Mouse (Mus musculus) right cerebral cortex, postnatal 25 days (tissue): ENCODE measurements around the gene Gpr1.
"Not testable (repeated sequence)": the region's sequence is repeated elsewhere in the genome, so short reads cannot be mapped to it uniquely, and the experiment has no call there.

Experiments used
- DNase-seq: peaks from one replicate; pipeline ENCODE4 v3.0.0; 2022

The Gpr1 gene

GRCm38 (mm10) chr1:63214631-63215030, 288 bp upstream of the Gpr1 start:
- DNase-seq = no peak

DNA sequence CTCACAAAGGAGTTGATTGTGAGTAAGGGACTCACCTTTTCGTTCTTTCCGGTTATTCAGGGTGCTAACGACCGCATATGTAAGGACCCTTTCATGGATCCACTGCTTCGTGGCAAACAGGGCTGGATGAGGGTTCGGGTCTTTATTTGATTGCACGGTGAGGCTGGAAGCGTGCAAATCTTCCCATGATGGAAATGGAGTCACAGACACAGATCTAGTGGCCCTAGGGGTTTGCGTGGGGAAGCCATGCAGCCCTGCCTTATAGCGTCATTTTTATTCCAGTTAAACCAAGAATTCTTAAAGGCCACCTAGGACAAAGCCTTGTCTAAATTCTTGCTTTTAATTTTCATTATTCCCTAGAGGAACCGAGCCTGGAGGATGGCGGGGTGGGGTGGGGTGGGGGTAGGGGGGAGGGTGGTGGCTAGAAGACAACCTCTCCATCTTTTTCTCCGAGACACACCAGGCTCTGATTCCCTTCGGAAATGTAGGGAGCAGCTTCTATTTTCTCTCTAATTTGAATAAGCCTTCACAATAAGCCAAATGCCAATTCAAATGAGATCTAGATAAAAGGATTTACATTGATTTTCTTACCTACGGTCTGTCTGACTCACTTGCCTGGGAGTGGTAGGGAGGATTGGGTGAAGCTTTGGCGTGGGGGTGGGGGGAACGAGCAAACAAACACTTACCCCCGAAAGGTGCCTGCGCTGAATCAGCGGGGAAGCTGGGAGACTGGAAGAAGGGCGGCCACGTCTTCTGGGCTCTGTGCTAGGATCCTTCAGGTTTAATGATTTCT, 669 bp downstream of the Gpr1 start:
- DNase-seq = peak; percentile 13

DNA sequence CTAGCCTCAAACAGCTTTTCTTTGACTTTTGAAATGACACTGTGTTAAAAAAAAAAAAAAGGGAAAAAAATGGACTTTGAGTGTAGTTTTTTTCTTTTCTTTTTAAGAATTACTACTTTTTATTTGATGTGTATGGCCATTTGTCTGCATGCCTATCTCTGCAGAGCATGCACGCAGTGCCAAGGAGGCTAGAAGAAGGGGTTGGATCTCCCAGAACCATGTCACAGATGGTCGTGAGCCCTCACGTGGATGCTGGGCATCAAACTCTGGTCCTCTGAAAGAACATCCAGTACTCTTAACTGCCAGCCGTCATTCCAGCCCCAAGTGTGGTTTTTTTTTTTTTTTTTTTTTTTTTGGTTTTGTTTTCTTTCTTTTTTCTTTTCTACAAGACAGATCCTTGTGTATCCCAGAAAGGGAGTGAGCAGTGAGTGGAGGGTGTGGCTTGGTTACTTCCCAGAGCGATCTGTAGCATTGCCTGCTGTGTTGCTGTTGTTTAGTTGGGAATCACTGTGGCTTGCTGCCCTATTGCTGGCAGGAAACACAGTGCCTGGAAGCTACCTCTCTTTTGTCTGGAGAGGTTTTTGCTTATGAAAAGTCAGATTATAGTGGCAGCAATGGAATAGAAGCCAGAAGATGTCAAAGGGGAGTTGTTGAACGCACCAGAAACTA, 4.3 kb downstream of the Gpr1 start:
- DNase-seq = no peak

DNA sequence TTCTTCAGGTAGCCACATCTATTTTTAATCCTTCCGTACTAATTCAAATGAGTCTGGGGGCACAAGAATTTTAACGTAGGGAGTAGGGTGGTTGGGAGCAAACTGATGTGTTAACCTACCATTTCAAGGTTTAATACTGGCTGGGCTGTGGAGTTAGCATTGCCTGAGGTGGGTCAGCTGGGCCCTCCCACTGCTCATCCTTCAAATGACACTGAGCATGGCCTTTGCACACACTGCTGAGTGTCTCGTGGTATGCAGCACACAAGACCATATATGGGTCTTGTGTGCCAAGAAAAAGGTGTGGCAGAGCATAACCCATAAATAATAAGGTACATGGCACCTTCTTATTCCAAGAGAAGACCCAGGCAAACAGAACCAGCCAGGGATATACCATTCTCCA, 6.7 kb downstream of the Gpr1 start:
- DNase-seq = no peak

DNA sequence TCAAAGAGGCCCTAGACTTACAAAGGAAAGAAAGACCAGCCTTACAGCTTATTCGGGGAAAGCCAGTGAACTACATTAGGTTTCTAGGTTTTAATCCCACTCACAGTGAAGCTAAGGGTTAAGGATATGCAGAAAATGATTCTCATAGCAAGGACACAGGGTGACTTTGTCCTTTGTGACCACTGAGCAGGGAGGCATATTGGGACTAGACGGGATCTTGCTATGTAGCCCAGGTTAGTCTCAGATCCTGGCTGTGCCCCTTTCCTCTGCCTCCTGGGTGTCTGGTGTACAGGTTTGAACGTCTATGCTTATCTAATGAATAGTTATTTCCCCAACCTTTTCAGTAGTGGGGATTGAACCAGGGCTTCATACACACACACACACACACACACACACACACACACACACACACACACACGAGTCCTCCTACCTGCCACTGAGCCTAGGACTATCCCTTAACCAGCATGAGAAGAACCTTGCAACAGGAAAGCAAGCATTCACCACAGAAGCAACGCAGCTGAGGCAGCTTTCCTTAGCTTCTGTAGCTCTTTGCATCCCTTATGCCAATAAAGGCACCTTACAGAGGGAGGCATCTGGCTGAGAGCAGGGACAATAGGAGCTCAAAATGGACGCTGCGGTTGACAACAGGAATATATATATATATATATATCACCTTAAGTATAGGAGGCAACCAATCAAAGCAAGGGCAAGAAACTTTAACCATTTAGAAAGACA, 9.5 kb downstream of the Gpr1 start:
- no peak for DNase-seq

- DNase-seq = peak; percentile 43
Observed at GRCm38 (mm10) chr1:63203950-63204659, 10.2 kb downstream of the Gpr1 start.

- DNase-seq = no peak
Observed at GRCm38 (mm10) chr1:63203471-63203870, 10.9 kb downstream of the Gpr1 start.

DNA sequence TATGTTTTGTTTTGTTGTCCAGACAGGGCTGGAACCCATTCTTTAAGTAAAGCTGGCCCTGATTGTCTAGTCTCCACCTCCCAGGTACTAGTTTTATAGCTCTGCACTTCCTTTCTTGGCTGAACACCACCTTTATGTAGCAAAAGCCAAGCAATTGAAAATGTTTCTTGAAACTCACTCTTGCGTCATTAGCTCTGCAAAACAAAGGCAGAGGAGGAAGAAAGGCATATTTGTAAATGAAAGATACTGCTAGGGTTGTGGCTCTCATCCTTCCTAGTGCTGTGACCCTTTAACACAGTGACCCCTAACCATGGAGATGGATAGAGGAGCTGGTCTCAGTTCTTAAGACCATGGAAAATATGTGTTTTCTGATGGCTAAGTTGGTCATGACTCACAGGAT, 12.7 kb downstream of the Gpr1 start:
- no peak for DNase-seq

DNA sequence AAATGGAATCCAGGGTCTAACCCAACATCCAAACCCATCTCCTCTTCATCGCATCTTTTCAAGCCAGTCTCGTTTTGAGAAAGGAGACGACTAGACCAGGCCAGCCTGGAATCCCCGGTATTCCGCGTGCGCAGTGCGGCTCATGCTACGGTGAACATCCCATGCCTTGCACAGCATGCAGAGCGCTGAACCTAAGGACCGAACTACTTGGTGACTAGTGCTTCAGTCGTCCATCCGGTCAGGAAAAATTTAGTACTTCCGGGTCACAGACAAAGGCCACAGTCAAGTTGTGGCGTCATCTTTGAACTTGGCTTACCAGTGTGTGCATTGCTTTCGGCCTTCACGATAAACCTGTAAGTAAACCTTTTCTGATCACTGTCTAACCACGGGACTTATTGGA, 14.0 kb downstream of the Gpr1 start:
- no peak for DNase-seq

DNA sequence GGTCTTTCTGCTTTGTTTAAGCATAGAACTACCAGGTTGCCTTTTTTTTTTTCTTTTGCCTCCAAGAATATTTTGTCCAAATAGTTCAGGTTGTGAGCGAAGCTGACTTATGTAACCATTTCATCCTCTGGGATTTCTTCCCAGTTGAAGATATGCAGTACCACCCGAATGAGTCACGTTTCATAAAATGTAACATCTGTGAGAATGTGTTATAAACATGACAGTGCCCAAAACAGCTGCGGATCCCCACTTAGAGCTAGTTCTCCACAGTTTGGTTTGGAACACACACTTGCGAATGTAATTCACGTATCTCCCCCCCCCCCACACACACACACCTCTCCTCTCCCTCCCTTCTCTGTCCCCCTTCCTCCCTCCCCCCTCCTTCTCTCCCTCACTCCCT, 15.0 kb downstream of the Gpr1 start:
- no peak for DNase-seq

DNA sequence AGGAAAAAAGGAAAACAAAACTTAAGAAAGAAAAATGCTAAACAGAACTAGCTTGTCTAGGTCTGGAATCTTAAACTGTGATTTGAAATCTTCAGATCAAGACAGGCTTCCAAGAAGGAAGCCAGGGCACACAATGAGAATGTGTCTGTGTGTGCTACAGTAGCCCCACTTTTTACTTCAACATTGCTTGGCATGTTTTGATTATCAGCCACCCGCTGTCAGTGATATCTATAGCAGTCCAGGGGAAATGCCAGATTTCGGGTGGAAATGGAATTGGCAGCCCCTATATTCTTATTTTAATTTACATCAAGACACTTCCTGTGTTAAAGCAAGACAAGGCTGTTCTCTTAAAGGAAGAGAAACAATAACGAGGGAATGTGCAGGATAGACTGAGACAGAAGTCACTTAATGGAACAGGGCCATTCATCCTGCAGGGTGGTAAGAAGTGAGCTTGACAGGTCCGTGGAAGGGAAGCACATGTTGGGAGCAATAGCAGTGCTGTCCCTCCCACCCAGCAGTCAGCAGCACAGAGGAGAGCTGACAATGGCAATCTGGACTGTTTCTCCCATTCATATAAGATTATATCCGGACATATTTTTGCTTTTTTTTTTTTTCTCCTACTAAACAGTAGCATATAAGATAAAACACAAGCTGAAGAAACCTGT, 18.4 kb downstream of the Gpr1 start:
- no peak for DNase-seq

DNA sequence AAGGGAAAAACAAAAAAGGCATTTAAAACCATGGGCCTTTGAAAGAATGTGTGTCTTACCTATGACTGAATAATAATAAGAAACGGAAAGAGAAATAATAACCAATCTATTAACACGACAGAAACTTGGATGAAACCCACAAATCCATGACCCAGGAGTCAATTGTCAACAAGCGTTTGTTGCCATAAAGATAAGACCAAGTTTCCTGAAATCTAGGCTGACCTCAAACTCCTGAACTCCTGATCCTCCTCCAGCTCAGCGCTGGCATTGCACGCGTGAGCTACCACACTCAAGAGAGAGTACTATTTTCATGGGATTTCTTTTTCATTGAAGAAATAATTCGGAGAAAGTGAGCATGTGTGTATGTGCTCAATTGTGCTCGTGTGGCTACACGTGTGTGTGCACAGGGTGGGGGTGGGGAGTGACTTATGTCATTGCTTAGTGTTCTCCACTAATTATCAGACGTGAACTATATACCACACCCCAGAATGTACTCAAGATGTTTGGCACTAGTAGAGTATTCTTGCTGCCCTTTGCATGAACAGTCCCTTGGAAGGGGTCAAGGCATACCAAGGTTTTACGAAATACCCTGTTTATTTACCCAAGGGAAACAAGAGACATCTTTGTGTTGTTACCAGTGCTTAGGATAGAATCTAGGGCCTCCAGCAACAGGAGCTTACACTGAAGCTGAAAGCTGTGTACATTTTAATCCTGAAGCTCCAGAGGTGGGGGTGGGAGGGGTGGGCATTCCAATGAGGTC, 21.9 kb downstream of the Gpr1 start:
- DNase-seq = no peak

DNA sequence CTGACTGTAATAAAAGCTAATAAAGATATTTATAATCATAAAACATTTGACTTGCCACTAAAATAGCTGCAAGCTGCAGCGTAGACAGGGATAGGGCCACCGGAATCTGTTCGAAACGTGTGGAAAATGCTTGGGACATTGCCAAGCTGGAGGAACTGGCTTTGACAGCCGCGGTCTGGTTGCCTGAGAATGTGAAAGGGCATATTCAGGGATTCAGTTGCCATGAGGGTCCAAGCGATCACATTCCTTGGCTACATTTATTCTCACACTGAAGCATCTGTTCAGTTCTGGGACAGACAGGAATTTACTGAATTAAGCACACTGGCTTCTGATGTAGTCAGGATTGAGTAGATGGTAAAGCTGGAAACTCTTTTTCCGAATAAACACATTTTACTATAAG, 23.5 kb downstream of the Gpr1 start:
- DNase-seq = no peak

GRCm38 (mm10) chr1:63188536-63188935, 25.8 kb downstream of the Gpr1 start:
- no peak for DNase-seq

DNA sequence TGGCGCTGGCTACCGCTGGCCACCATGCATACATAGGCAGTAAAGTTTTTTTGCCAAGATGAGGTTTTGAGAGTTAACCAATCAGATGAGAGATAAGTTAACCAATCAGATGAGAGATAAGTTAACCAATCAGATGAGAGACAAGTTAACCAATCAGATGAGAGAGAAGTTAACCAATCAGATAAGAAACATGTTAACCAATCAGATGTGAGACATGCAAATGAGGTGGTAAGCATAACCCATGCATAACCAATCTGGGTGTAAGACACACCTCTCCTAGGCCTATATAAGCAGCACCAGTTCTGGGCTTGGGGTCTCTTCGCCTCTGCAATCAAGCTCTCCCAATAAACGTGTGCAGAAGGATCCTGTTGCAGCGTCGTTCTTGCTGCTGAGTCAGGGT, 28.9 kb downstream of the Gpr1 start:
- not testable (repeated sequence) for DNase-seq

DNA sequence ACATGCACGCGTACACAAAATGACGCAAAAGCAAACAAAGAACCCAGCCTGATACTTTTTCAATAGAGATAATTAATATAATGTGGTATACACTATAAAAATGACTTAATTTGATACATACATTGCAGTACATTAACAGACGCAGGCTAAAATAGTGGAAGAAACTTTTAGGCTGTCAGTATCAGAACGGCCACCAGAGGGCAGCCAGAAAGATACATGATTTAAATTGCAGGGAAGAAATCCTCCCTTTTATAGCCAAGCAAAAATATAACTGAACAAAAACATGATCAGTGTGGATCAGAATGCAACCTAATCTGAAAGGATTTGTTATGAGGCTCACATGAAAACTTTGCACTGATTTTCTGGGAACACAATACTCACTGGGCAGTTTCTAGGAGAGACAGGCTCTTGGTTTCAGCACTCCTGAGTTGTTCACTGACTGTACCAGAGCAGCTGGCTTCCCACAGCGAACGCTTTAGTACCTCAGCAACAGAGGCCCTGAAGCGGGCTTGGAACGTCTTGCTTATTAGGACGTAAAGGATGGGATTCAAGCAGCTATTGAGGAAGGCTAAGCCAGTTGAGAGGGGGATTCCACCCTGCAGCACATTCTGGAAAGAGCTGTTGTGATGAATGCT, 31.6 kb downstream of the Gpr1 start:
- peak; percentile 58 for DNase-seq

GRCm38 (mm10) chr1:63182212-63182611, 32.1 kb downstream of the Gpr1 start:
- peak; percentile 31 for DNase-seq

DNA sequence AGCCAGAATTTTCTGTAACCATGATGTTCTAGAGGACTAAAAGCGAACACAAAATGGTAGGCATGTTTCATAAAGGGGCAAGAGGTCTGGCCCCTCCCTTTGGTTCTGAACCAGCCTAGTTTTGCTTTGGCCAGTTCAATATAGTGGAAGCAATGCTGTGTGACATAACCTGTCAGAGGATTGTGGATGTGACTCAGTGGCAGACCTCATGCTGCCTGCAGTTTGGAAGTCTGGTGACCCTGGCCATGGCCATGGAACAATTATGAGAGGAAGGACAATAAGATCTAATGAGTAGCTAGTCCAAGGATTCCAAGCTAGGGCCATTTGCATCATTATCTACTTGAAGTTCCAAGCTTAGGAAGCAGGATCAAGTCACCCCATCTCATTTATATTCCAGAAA, 32.9 kb downstream of the Gpr1 start:
- no peak for DNase-seq

DNA sequence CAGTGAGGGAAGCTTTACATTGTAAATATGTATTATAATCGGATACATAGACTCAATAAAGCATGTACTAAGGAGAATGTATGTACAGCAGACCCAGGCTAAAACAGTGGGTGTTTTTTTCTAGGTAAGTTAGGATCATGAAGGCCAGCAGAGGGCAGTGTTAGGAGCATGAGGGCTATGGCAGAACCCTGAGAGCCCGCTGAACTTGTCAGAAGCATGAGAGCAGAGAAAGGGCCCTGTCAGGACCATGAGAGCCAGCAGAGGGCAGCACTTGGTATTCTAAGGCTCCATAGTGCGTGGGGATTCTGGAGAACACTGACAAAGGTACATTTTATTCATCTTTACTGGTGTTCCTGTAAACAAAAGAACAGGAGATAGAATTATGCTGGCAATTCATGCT, 33.3 kb downstream of the Gpr1 start:
- peak; percentile 76 for DNase-seq

DNA sequence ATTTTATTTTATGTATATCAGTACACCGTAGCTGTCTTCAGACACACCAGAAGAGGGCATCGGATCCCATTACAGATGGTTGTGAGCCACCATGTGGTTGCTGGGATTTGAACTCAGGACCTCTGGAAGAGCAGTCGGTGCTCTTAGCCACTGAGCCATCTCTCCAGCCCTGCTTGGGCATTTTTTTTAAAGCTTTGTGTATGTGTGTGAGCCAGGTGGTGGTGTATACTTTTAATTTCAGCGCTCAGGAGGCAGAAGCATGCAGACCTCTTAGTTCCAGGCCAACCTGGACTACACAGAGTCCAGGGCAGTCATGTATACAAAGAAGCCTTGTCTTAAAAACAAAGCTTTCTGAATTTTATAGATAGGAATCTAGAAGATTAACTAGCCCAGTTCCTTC, 33.8 kb downstream of the Gpr1 start:
- not testable (repeated sequence) for DNase-seq

GRCm38 (mm10) chr1:63180122-63180521, 34.2 kb downstream of the Gpr1 start:
- DNase-seq = no peak
